Mouse (Mus musculus) macrophage (primary cell): ENCODE data around the gene Hus1. TPM values are rescaled to one million over a fixed set of nuclear protein-coding genes. Genes with fewer than 3 reads are reported as not detected.

Experiments used
- H3K27ac ChIP-seq: fragments of 350-480 bp; formaldehyde crosslinking; 2 replicates; pipeline ENCODE4 v1.9.0; 2021
- H3K36me3 ChIP-seq: fragments of 350-480 bp; formaldehyde crosslinking; 2 replicates; pipeline ENCODE4 v1.9.0; 2021; ENCODE audit errors: inconsistent target
- H3K4me3 ChIP-seq: fragments of 350-480 bp; formaldehyde crosslinking; 2 replicates; pipeline ENCODE4 v1.9.0; 2021; ENCODE audit errors: inconsistent target
- H3K79me2 ChIP-seq: fragments of 350-480 bp; formaldehyde crosslinking; 2 replicates; pipeline ENCODE4 v1.9.0; 2021; ENCODE audit errors: inconsistent target
- WGBS: methylation state at CpG from one replicate; pipeline ENCODE4 v1.1.7; 2026; ENCODE audit warnings: inconsistent platforms; ENCODE audit not compliant: missing documents; 5-methylcytosine and 5-hydroxymethylcytosine counted together
- polyA plus RNA-seq: library from polyadenylated mRNA; stranded (reverse); fragments of 250-400 nt; gene quantifications from 3 replicates; pipeline ENCODE4 v1.2.4, GENCODE M21; 2018; ENCODE audit warnings: inconsistent platforms
- total RNA-seq, 78 experiments: library from RNA; depleted of rRNA; stranded (reverse); fragments of 250-400 nt; gene quantifications; 1 replicate in 9 of 78; 2 replicates in 24 of 78; 3 replicates in 43 of 78; 4 replicates in 2 of 78; pipeline ENCODE4 v1.2.4; 2018; ENCODE audit warnings: inconsistent platforms in 56 of 78

Gene Hus1
- 10 to 100 TPM in 4 of 26 experiments, 1 to 10 TPM in 22; 1.1 to 14.9 (median 6.1) TPM for total RNA-seq (2018; cell fraction: chromatin; rRNA removed)
- total RNA-seq (2018; cell fraction: cytosol; rRNA removed) = 1 to 10 TPM; 3.4 to 7.1 (median 4.6) TPM
- 10 to 100 TPM in 3 of 26 experiments, 1 to 10 TPM in 23; 2.1 to 15.2 (median 5.6) TPM for total RNA-seq (2018; cell fraction: nucleus; rRNA removed)
- polyA plus RNA-seq = 4.2 to 8.5 TPM (median 4.8 TPM) in 3 replicates

DNA sequence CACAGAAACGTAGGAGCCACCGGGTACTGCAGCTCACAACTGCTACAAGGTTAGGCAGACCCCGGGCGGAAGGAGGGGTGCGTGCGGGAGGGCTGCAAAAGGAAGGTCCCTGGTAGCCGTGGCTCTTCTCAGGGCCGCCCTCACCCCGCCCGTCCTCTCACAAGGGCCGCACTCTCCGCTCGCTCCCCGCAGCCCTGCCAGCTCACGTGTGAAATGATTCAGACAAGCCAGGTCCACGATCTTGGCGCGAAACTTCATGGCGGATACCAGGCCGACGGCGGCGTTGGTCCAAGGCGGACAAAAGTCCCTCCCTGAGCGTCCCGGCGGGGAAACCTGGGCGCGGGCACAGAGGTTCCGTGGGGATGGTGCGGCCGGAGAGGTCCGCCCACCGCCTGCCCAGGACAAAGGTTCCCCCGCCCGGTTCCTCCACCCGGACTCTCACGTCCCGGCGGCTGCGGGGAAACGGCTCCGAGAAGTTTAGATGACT, at the start of gene Hus1:
TSS of gene Hus1 (minus strand) at position 339 of the 487 bp plus-strand sequence.
- Histone ChIP-seq H3K79me2 (no peaks in the 10 kb centered on the region; the same call in 1 of the 2 replicates), H3K4me3 (peak within 1 kb of the TSS; percentile 75), H3K36me3 (peaks cover 4% of the 10 kb centered on the region; the same call in 1 of the 2 replicates), H3K27ac (0 out of 2 replicates have a peak within 1 kb of the TSS, but pooled peaks have one; percentile 15)
- under 1% methylated on average over 39 of the region's 43 CpGs for WGBS

GRCm38 (mm10) chr11:9060484-9060883, 49.5 kb upstream of the Hus1 start:
- Histone ChIP-seq H3K4me3 (no peak overlapping the region), H3K27ac (no peak overlapping the region), H3K36me3 (no peaks in the 10 kb centered on the region), H3K79me2 (no peaks in the 10 kb centered on the region)
- WGBS = 32% methylated on average over 5 of the region's 5 CpGs

GRCm38 (mm10) chr11:9060029-9060428, 49.0 kb upstream of the Hus1 start:
- WGBS = 18% methylated on average over 1 of the region's 1 CpGs
- Histone ChIP-seq H3K79me2 (no peaks in the 10 kb centered on the region), H3K27ac (no peak overlapping the region), H3K4me3 (no peak overlapping the region), H3K36me3 (no peaks in the 10 kb centered on the region)

GRCm38 (mm10) chr11:9057711-9058110, 46.7 kb upstream of the Hus1 start:
- Histone ChIP-seq H3K36me3 (no peaks in the 10 kb centered on the region), H3K27ac (no peak overlapping the region), H3K79me2 (no peaks in the 10 kb centered on the region), H3K4me3 (no peak overlapping the region)
- WGBS = 95% methylated on average over 4 of the region's 4 CpGs

GRCm38 (mm10) chr11:9056937-9057336, 45.9 kb upstream of the Hus1 start:
- Histone ChIP-seq H3K79me2 (no peaks in the 10 kb centered on the region), H3K4me3 (no peak overlapping the region), H3K27ac (no peak overlapping the region), H3K36me3 (no peaks in the 10 kb centered on the region)
- 49% methylated on average over 2 of the region's 2 CpGs for WGBS

GRCm38 (mm10) chr11:9051895-9052294, 40.9 kb upstream of the Hus1 start:
- no peak overlapping the region for H3K27ac ChIP-seq
- H3K4me3 ChIP-seq = no peak overlapping the region
- no peaks in the 10 kb centered on the region for H3K36me3 ChIP-seq
- 69% methylated on average over 2 of the region's 2 CpGs for WGBS
- H3K79me2 ChIP-seq = no peaks in the 10 kb centered on the region

DNA sequence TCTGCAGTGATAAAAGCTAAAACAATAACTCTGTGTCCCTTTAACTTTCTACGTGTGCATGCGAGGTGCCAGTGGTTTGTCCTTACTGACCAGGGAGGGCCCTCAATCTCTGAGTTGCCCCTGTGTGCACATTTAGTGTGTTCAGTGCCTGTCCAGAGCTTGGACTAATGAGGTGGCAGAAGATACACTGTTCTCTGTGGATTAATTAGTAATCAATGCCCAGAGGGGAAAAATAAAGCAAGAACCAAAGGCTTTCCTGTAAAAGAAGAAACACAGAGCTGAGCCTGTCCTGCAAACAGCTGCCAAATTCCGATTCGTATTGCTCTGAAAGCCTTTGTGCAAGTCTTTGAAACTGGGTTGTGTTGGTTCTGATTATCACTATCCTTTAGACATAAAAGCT, 39.2 kb upstream of the Hus1 start:
- Histone ChIP-seq H3K36me3 (no peaks in the 10 kb centered on the region), H3K4me3 (no peak overlapping the region), H3K79me2 (no peaks in the 10 kb centered on the region), H3K27ac (no peak overlapping the region)
- WGBS = 94% methylated on average over 4 of the region's 4 CpGs

DNA sequence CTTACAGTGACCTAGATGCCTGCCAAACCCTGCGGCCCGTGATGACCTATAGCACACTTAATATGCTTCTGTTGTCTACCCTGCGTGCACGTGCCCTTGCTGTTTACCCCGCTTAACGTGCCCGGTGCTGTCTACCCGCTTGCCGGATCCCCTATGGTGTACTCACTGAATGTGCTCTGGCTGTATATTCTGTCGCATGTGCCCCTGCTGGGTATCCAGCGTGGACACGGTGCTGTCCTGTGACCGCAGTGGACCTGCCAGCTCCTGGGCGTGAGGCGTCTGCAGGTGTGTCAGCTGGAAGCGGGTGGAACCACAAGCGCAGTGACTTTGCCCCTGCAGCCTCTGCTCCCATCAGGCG, 37.7 kb upstream of the Hus1 start, which contains the start of gene Sun3:
TSS of gene Sun3 (minus strand) at position 289 of the 358 bp plus-strand sequence.
- WGBS = 5% methylated on average over 18 of the region's 18 CpGs
- no peaks in the 10 kb centered on the region for H3K36me3 ChIP-seq
- peak within 1 kb of the TSS; percentile 41 for H3K4me3 ChIP-seq
- no peak within 1 kb of the TSS for H3K27ac ChIP-seq
- H3K79me2 ChIP-seq = no peaks in the 10 kb centered on the region

DNA sequence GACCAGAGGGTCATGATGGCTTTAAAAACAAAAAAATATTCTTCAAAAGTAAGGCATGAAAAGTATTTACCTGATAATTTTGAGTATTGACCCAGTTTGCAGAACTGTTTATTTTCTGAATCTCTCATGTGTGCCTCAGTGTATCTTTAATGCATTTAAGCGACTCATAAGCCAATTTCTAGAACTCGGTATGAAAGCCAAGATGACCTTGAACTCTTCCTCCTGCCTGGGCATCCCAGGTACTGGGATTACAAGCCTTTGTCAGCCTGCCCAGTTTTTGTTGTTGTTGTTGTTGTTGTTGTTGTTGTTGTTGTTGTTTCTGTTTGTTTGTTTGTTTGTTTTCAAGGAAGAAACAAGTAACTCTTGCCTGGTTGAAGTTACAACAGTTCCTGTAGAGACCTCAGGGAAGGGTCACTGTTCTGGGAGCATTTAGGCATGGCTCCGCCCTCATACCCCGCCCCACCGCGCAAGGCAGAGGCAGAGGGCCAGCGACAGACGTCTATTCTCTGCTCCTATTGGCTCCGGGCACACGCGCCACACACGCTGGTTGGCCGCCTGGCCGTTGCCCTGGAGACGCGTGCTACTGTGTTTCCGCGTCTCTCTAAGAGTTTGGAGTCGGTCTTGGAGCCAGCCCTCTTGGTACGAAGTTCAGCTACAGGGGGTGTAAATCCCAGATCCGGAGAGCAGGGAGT, 37.2 kb upstream of the Hus1 start, which contains the start of gene Gm11992:
TSS of gene Gm11992 (plus strand) at position 584 of the 692 bp plus-strand sequence.
- WGBS = 6% methylated on average over 21 of the region's 21 CpGs
- Histone ChIP-seq H3K27ac (no peak within 1 kb of the TSS), H3K4me3 (peak within 1 kb of the TSS; percentile 41), H3K79me2 (no peaks in the 10 kb centered on the region), H3K36me3 (no peaks in the 10 kb centered on the region)

DNA sequence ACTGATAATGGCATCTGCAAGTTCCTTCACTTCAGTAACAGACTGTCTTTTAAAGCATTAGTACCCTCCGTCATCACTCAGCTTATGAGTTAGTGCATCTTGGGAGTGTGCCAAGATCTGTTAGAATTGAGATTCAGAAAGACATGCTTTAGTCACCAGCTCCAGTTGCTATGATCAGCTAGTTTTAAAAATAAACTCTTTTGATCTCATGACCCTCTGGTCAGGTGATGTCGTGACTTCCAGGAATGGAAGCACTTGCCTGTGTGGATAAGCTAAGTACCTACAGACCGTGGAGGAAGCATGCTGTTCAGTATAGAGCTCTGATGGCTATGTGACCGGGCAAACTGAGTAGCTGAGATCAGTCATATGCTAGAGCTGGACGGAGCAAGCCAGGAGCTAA, 36.1 kb upstream of the Hus1 start:
- no peak overlapping the region for H3K4me3 ChIP-seq
- no peaks in the 10 kb centered on the region for H3K36me3 ChIP-seq
- H3K79me2 ChIP-seq = no peaks in the 10 kb centered on the region
- 90% methylated on average over 5 of the region's 5 CpGs for WGBS
- no peak overlapping the region for H3K27ac ChIP-seq

GRCm38 (mm10) chr11:9046546-9046945, 35.6 kb upstream of the Hus1 start:
- Histone ChIP-seq H3K27ac (no peak overlapping the region), H3K36me3 (no peaks in the 10 kb centered on the region), H3K79me2 (no peaks in the 10 kb centered on the region), H3K4me3 (no peak overlapping the region)
- 100% methylated on average over 2 of the region's 2 CpGs for WGBS

DNA sequence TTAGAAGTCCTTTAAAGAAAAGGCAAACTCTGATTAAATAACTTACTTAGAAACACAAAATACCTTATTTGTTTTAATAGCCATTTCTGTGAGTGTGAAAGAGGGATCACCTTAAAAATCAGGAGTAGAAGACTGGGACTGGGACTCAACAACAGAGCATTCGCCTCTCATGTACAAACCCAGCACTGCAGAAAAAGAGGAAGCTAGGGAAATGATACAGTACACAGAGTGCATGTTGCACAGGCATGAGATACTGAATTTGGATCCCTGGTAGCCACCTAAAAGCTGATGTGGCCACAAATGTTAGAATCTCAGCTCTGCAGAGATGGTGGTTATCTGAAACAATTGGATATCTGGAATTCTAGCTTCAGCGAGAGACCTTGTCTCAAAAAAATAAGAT, 20.5 kb upstream of the Hus1 start:
- no peaks in the 10 kb centered on the region for H3K36me3 ChIP-seq
- no peaks in the 10 kb centered on the region for H3K79me2 ChIP-seq
- H3K4me3 ChIP-seq = no peak overlapping the region
- no peak overlapping the region for H3K27ac ChIP-seq
- 40% methylated on average over 2 of the region's 2 CpGs for WGBS

- Histone ChIP-seq H3K79me2 (no peaks in the 10 kb centered on the region), H3K27ac (no peak overlapping the region), H3K4me3 (no peak overlapping the region), H3K36me3 (no peaks in the 10 kb centered on the region)
- WGBS = 83% methylated on average over 3 of the region's 3 CpGs
These were observed 14.2 kb upstream of the Hus1 start for GRCm38 (mm10) chr11:9025211-9025610.

DNA sequence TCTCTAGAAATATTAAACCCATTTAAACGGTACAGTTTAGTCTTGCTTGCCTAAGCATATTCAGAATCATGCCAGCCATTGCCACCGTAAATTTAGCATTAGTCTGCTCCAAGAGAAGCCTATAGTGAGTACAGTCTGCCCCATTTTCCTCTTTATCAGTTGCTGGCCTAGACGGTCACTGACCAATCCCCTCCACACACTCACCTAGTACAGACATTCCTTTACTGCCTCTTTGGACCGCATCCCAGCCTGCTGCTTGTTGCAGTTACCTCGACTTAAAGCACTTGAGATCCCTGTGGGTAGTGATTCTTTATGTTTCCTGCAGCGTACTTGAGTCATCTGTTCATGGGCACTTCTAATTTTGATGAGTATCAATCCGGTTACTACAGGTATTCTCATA, 13.8 kb upstream of the Hus1 start:
- Histone ChIP-seq H3K79me2 (no peaks in the 10 kb centered on the region), H3K36me3 (no peaks in the 10 kb centered on the region), H3K4me3 (no peak overlapping the region), H3K27ac (no peak overlapping the region)
- WGBS = 91% methylated on average over 7 of the region's 7 CpGs

DNA sequence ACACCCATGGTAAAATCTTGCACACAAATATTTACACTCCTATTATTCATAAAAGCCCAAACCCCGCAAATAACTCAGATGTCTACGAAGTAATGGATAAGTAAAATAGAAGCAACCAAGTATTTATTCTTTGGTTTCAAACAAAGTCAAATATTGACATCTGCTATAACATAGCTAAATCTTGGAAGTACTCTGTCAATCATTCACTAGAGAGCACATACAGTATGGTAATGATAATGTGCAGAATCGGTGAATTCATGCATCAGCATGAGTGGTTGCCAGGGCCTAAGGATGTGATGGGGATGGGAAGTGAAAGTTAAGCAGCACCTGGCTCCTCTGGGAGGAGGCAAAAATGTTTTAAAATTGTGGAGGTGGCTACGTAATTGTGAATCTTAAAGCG, 9.2 kb upstream of the Hus1 start:
- no peaks in the 10 kb centered on the region for H3K36me3 ChIP-seq
- H3K79me2 ChIP-seq = no peaks in the 10 kb centered on the region
- no peak overlapping the region for H3K27ac ChIP-seq
- 87% methylated on average over 5 of the region's 5 CpGs for WGBS
- H3K4me3 ChIP-seq = no peak overlapping the region
